Mouse (Mus musculus): ENCODE results near the gene Preb.

- TF ChIP-seq CTCF (IDR thresholded peaks at IDR 0.05; ENCODE audit: low read depth, low read length) = no peak
- TF ChIP-seq TAL1 (conservative IDR thresholded peaks at IDR 0.05; ENCODE audit: low read depth, low read length) = no peak
- no peak for TF ChIP-seq GATA1 (IDR thresholded peaks at IDR 0.05; ENCODE audit: borderline replicate concordance, low read length)
- TF ChIP-seq POLR2AphosphoS5 (IDR thresholded peaks at IDR 0.05; ENCODE audit: insufficient replicate concordance, low read depth, low read length) = no peak
Measured at GRCm38 (mm10) chr5:30994074-30994473, 33.9 kb upstream of the Preb start.

All from G1E (cell line).